Mouse (Mus musculus) ovary, postnatal 10 days (tissue): Measurements from ENCODE around the gene Vangl2.

ENCODE experiments used
- DNase-seq: peaks from one replicate; pipeline ENCODE4 v3.0.0; 2022; ENCODE audit warnings: low spot score

Vangl2 gene

DNA sequence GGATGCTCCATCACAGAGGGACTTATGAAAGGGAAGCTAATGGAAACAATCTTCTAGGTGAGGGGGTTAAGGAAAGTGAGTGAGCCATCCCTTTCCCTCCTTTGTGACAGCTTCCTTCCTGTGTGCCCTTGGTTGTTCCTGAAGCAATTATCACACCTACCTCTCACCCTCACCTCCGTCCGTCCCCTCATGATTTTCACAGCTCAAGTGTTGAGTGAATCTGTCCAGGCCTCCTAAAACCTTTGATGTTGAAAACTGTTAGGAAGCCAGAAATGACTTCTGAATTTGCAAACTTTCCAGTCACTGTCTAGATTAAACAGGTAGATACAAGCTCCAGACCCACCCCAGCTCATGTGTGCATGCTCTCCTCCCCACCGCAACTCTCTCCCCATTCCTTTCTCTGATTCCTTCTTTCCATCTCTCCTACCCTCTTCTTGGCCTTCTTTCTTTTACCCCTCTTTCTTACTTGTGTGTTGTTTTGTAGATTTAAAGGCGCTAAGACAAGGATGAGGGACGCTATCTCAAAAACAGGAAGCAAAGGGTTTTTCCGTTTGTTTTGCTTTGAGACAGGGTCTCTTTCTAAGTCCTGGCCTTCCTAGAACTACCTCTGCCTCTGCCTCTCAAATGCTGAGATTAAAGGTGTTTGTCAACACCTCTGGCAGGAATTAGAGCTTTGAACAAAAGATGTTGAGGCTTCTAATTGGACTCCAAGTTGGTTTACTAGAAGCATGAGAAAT lies 62.0 kb downstream of the Vangl2 start:
- DNase-seq, result no peak

DNA sequence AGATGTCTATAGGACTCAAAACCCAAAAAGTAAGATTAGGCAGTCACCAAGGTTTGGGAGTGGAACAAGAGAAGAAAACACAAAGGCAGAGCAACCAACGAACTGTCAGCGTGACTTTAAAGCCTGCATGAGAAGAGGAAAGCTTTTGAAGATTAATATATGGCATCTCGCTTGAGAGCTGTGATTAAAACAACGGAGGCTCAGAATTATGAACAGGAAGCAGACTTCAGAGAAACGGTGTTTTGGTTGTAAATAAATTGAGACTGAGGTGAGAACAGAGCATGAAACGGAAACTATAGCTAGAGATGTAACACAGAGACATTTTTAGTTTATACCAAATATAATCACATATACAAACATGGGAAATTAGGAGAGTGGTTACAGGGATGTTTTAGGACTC lies 64.6 kb downstream of the Vangl2 start:
- no peak for DNase-seq

DNA sequence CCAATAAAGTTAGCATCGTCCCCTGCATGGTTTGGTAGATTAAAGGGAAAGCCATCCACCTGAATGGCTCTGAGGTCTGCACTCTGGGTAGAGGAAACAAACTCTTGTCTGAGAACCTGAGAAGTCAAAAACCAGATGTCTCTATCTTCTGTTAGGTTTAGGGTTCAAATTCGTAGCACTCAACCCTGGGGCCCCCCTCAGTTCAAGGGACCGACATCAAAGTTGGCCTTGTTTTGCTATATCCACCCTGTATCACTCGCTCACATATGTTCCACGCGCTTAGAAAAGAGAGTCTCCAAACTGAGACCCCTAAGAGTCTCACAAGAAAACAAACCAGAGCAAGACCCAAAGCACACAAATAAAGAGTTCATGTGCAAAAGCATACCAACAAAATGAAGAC lies 66.5 kb downstream of the Vangl2 start:
- no peak for DNase-seq

DNA sequence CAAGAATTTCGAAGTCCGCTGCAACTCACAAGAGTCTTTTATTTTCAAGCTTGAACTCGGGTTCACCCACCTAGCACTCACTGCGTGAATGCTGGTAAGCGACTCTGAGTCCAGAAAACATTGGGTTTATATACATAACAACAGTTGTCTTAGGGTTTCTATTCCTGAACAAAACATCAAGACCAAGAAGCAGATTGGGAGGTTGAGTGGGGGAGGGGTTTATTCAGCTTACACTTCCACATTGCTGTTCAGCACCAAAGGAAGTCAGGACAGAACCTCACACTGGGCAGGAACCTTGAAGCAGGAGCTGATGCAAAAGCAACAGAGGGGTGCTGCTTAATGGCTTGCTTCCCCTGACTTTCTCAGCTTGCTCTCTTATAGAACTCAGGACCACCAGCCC lies 67.5 kb downstream of the Vangl2 start:
- DNase-seq, result no peak

DNA sequence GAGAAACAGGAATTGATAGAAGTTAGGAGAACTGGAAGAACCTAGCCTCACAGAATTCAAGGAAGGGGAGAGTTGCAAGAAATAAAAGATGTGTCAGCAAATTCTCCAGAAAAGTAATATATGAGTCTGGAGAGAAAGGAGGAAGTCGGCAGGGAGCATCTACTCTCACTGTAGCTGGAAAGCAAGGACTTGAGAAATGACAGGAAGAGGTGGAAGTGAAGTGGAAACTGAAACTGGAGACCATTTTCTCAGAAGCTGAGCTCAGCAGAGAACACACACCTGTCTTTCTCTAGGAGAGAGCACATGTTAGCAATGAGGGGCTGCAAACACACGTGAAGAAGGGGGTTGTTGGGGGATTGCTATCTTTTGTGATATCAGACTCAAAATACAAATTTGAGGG lies 70.8 kb downstream of the Vangl2 start:
- DNase-seq, result no peak

DNA sequence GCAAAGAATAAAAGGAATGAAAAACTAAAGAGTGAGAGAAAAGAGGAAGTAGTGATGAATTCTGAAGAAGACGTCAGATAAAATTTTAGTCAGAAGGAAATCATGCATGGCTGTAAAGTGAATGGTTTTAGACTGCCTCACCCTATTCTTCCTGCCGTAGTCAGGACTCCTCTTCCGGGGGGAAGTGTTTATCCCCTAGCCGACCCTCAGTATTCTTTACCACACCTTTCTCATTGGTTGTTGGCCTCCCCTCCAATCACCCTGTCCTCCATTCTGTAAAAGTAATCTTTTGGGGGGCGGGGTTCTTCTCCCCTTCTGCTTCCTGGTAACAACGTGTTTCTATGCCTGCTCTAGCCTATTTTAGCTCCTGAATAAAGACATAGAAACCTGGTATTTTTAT lies 73.2 kb downstream of the Vangl2 start:
- DNase-seq, result no peak
